Mouse (Mus musculus): ENCODE measurements around the gene Camk2d. TPM values are rescaled to one million over a fixed set of nuclear protein-coding genes. Genes with fewer than 3 reads are reported as not detected.

Gene Camk2d
- polyA plus RNA-seq, 1 experiment: 43.4 TPM

DNA sequence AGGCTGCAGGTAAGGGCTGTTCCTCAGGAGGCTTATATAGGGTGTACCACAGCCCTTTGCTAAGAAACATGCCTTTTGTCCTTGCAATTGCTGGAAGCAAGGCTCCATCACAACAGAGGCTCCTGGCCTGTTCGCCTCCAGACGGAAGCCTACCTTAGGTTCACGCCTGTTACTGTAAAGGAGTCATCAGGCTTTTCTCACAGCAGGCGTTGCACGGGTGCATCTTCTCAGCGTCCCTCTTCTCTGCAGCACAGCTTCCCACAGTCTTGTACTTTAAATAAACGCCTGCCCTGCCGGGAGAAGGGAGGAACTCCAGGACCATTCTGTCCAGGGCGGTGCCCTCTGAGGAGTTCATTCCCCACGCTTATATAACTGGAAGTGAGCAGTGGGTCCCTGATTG is 72.6 kb downstream of the Camk2d start:
- no peak for TF ChIP-seq POLR2A (IDR thresholded peaks at IDR 0.05; ENCODE audit: low read depth, low read length)
- TF ChIP-seq CTCF (IDR thresholded peaks at IDR 0.05; ENCODE audit: extremely low read depth, insufficient read depth, insufficient read length, insufficient replicate concordance): no peak
- 90% methylated on average over 10 of the region's 10 CpGs for WGBS
- Histone ChIP-seq H3K36me3 (ENCODE audit: control insufficient read depth, insufficient read depth, low read length) (no peaks in the 10 kb centered on the region), H3K4me3 (ENCODE audit: extremely low read depth, insufficient read depth, insufficient read length) (no peak overlapping the region), H3K27me3 (ENCODE audit: control insufficient read depth, insufficient read depth, low read length) (no peaks in the 10 kb centered on the region), H3K4me1 (ENCODE audit: control insufficient read depth, insufficient read depth, insufficient read length) (peaks cover 2% of the 10 kb centered on the region; the same call in 1 of the 2 replicates), H3K27ac (ENCODE audit: insufficient read depth, low read length) (no peak overlapping the region)
- DNase-seq (ENCODE audit: low read depth in 1 of 2, low spot score in 2 of 2): no peak

DNA sequence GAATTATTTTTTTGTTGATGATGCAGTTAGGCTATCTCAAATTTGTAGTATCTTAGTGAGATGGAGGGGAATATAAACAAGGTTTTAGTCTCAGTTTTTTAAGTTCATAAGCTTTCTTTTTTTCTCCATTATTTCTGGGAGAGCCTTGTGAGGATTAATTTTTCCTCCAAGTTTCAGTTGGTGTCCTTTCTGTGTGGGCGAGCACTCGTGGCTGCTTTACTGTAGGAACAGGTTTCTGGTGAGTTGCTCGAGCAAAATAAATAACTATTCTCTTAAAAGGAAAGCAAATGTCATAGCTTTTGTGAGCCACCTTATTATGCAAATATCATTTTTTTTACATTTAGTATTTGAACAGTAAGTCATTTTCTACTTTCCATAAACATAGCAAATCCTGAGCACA is 74.3 kb downstream of the Camk2d start:
- WGBS: 81% methylated on average over 3 of the region's 3 CpGs

DNA sequence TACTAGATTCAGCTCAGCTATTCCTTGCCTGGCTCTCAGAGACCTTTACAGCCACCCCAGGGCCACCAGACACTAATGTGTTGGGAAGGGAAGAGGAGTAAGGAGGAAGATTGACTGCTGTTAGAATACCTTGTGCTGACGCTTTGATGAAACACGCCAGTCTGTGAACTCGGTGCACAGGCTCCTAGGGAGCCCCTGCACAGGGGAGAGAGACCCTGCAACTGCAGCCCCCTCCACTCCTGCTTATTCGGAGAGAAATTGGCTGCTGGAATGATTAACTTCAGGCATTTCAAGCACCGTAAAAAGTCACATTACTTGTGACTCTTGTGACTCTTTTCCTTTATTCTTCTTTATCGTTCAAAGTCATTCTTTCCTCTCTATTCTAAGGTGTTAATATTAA is 75.2 kb downstream of the Camk2d start:
- no peak for DNase-seq (ENCODE audit: low read depth in 1 of 2, low spot score in 2 of 2)

More for the DNA sequence above, 74.3 kb downstream of the Camk2d start:
- Histone ChIP-seq H3K27ac (ENCODE audit: insufficient read depth, low read length) (no peak overlapping the region), H3K27me3 (ENCODE audit: control insufficient read depth, insufficient read depth, low read length) (no peaks in the 10 kb centered on the region), H3K36me3 (ENCODE audit: control insufficient read depth, insufficient read depth, low read length) (no peaks in the 10 kb centered on the region), H3K4me1 (ENCODE audit: control insufficient read depth, insufficient read depth, insufficient read length) (no peaks in the 10 kb centered on the region; the same call in 1 of the 2 replicates), H3K4me3 (ENCODE audit: extremely low read depth, insufficient read depth, insufficient read length) (no peak overlapping the region)
- no peak for TF ChIP-seq CTCF (IDR thresholded peaks at IDR 0.05; ENCODE audit: extremely low read depth, insufficient read depth, insufficient read length, insufficient replicate concordance)
- no peak for TF ChIP-seq POLR2A (IDR thresholded peaks at IDR 0.05; ENCODE audit: low read depth, low read length)
- no peak for DNase-seq (ENCODE audit: low read depth in 1 of 2, low spot score in 2 of 2)

DNA sequence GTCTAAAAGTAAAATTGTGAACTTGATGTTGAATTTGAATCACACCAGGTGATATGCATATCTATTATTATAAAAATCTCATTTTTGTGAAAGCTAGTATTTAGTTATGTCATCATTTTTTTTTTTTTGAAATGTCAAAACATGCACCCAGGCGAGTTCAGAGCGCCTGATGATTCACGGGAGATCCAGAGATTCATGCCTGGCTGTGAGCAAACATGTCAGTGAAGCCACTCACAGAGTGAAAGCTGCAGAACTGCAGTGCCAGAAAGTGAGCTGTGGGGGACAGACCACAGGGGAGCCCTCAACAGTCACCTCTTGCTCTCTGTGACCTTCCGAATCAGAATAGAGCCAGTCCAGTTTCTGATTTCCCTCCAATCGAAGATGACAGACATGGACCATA is 84.9 kb downstream of the Camk2d start:
- no peaks in the 10 kb centered on the region for H3K27me3 ChIP-seq (ENCODE audit: control insufficient read depth, insufficient read depth, low read length)

More for the DNA sequence above, 75.2 kb downstream of the Camk2d start:
- TF ChIP-seq CTCF (IDR thresholded peaks at IDR 0.05; ENCODE audit: extremely low read depth, insufficient read depth, insufficient read length, insufficient replicate concordance) (no peak), POLR2A (IDR thresholded peaks at IDR 0.05; ENCODE audit: low read depth, low read length) (no peak)
- H3K4me3 ChIP-seq (ENCODE audit: extremely low read depth, insufficient read depth, insufficient read length): no peak overlapping the region
- H3K27me3 ChIP-seq (ENCODE audit: control insufficient read depth, insufficient read depth, low read length): no peaks in the 10 kb centered on the region
- no peaks in the 10 kb centered on the region for H3K4me1 ChIP-seq (ENCODE audit: control insufficient read depth, insufficient read depth, insufficient read length)
- H3K36me3 ChIP-seq (ENCODE audit: control insufficient read depth, insufficient read depth, low read length): no peaks in the 10 kb centered on the region
- WGBS: 95% methylated on average over 6 of the region's 6 CpGs
- H3K27ac ChIP-seq (ENCODE audit: insufficient read depth, low read length): no peak overlapping the region

DNA sequence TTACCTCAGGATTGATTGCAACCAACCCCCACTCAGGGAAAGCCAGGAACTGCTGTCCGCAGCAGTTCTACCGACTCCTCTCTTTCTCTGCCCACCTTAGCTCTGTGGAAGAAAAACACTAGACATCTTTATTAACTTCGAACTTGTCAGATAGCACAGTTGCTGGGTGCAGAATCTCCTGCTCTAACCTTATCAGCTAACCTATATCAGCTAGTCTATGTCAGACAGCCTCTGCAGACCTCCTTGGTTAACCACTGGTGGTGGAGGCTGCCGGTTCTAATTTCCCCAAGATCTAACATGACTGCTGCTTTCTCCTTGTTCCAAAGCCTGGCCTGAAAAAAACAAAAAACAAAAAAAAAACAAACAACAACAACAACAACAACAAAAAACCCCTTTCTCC is 85.9 kb downstream of the Camk2d start:
- WGBS: 76% methylated on average over 4 of the region's 4 CpGs
- H3K27me3 ChIP-seq (ENCODE audit: control insufficient read depth, insufficient read depth, low read length): no peaks in the 10 kb centered on the region
- H3K4me3 ChIP-seq (ENCODE audit: extremely low read depth, insufficient read depth, insufficient read length): no peak overlapping the region

More for the DNA sequence above, 84.9 kb downstream of the Camk2d start:
- no peak overlapping the region for H3K4me3 ChIP-seq (ENCODE audit: extremely low read depth, insufficient read depth, insufficient read length)
- H3K4me1 ChIP-seq (ENCODE audit: control insufficient read depth, insufficient read depth, insufficient read length): no peaks in the 10 kb centered on the region
- WGBS: 88% methylated on average over 5 of the region's 5 CpGs
- no peak overlapping the region for H3K27ac ChIP-seq (ENCODE audit: insufficient read depth, low read length)
- no peaks in the 10 kb centered on the region for H3K36me3 ChIP-seq (ENCODE audit: control insufficient read depth, insufficient read depth, low read length)
- DNase-seq (ENCODE audit: low read depth in 1 of 2, low spot score in 2 of 2): no peak
- no peak for TF ChIP-seq CTCF (IDR thresholded peaks at IDR 0.05; ENCODE audit: extremely low read depth, insufficient read depth, insufficient read length, insufficient replicate concordance)
- no peak for TF ChIP-seq POLR2A (IDR thresholded peaks at IDR 0.05; ENCODE audit: low read depth, low read length)

DNA sequence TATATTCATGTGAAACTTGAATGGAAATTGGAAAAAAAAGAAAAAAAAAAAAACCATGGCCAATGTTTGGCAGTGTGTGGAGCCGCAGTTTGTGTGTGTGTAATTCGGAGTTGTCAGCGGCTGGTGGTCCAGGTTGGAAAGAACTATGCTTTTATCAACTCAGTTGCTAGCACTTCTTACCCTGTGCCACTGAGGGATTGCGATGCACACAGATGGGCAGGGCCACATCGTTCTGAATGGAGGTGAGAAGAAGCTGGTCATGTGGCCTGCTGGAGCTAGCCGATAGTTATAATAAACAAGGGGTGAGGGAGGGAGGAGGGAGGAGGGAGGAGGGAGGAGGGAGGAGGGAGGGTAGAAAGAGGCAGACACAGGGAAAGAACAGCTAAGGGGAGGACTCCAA is 89.3 kb downstream of the Camk2d start:
- DNase-seq (ENCODE audit: low read depth in 1 of 2, low spot score in 2 of 2): no peak
- 90% methylated on average over 6 of the region's 6 CpGs for WGBS
- peaks cover under 1% of the 10 kb centered on the region; the same call in 1 of the 2 replicates for H3K4me1 ChIP-seq (ENCODE audit: control insufficient read depth, insufficient read depth, insufficient read length)
- no peaks in the 10 kb centered on the region for H3K27me3 ChIP-seq (ENCODE audit: control insufficient read depth, insufficient read depth, low read length)
- H3K4me3 ChIP-seq (ENCODE audit: extremely low read depth, insufficient read depth, insufficient read length): no peak overlapping the region
- no peak overlapping the region for H3K27ac ChIP-seq (ENCODE audit: insufficient read depth, low read length)
- TF ChIP-seq POLR2A (IDR thresholded peaks at IDR 0.05; ENCODE audit: low read depth, low read length) (no peak), CTCF (IDR thresholded peaks at IDR 0.05; ENCODE audit: extremely low read depth, insufficient read depth, insufficient read length, insufficient replicate concordance) (no peak)
- no peaks in the 10 kb centered on the region for H3K36me3 ChIP-seq (ENCODE audit: control insufficient read depth, insufficient read depth, low read length)

More for the DNA sequence above, 85.9 kb downstream of the Camk2d start:
- TF ChIP-seq CTCF (IDR thresholded peaks at IDR 0.05; ENCODE audit: extremely low read depth, insufficient read depth, insufficient read length, insufficient replicate concordance) (no peak), POLR2A (IDR thresholded peaks at IDR 0.05; ENCODE audit: low read depth, low read length) (no peak)
- H3K27ac ChIP-seq (ENCODE audit: insufficient read depth, low read length): no peak overlapping the region
- DNase-seq (ENCODE audit: low read depth in 1 of 2, low spot score in 2 of 2): no peak
- no peaks in the 10 kb centered on the region for H3K36me3 ChIP-seq (ENCODE audit: control insufficient read depth, insufficient read depth, low read length)
- H3K4me1 ChIP-seq (ENCODE audit: control insufficient read depth, insufficient read depth, insufficient read length): no peaks in the 10 kb centered on the region

DNA sequence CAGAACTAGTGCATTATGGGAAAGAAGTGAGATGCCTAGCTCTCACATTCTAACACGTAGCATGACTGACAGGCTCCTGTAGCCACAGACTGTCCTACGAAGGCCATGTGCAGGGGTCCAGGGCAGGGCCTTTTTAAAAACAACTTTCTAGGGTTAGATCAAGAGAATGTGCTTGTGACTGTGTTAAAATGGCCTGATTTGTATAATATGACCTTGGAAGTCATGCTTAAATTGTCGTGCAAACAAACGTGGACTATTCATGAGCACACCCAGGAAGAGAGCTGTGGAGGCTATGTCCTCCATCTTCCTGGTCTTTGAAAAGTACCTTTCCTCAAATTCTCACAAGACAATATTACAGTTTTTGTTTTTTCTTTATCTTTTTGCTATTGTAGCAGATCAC is 91.0 kb downstream of the Camk2d start:
- H3K36me3 ChIP-seq (ENCODE audit: control insufficient read depth, insufficient read depth, low read length): no peaks in the 10 kb centered on the region
- no peak for TF ChIP-seq CTCF (IDR thresholded peaks at IDR 0.05; ENCODE audit: extremely low read depth, insufficient read depth, insufficient read length, insufficient replicate concordance)
- no peak for TF ChIP-seq POLR2A (IDR thresholded peaks at IDR 0.05; ENCODE audit: low read depth, low read length)
- no peaks in the 10 kb centered on the region for H3K27me3 ChIP-seq (ENCODE audit: control insufficient read depth, insufficient read depth, low read length)
- 79% methylated on average over 4 of the region's 4 CpGs for WGBS
- no peak overlapping the region for H3K27ac ChIP-seq (ENCODE audit: insufficient read depth, low read length)
- H3K4me3 ChIP-seq (ENCODE audit: extremely low read depth, insufficient read depth, insufficient read length): no peak overlapping the region
- H3K4me1 ChIP-seq (ENCODE audit: control insufficient read depth, insufficient read depth, insufficient read length): peaks cover 9% of the 10 kb centered on the region
- no peak for DNase-seq (ENCODE audit: low read depth in 1 of 2, low spot score in 2 of 2)

All from spleen, adult 2 months (tissue).